Mouse (Mus musculus): Measurements from ENCODE around the gene Tssk2. TPM values are rescaled to one million over a fixed set of nuclear protein-coding genes. Genes with fewer than 3 reads are reported as not detected.

Tssk2 gene
- polyA plus RNA-seq, 1 experiment from 2014 or later = not detected

- H3K4me3 ChIP-seq = no peak overlapping the region
- peaks cover 26% of the 10 kb centered on the region for H3K27me3 ChIP-seq (ENCODE audit: insufficient read depth, poor library complexity, severe bottlenecking)
- H3K27ac ChIP-seq = no peak overlapping the region
- 75% methylated on average over 10 of the region's 10 CpGs for WGBS
- no peaks in the 10 kb centered on the region for H3K36me3 ChIP-seq
- no peak for DNase-seq (ENCODE audit: low spot score)
- no peaks in the 10 kb centered on the region for H3K9me3 ChIP-seq
- peaks cover 13% of the 10 kb centered on the region for H3K4me1 ChIP-seq
Observed at GRCm38 (mm10) chr16:17936776-17937175, 38.3 kb downstream of the Tssk2 start.

DNA sequence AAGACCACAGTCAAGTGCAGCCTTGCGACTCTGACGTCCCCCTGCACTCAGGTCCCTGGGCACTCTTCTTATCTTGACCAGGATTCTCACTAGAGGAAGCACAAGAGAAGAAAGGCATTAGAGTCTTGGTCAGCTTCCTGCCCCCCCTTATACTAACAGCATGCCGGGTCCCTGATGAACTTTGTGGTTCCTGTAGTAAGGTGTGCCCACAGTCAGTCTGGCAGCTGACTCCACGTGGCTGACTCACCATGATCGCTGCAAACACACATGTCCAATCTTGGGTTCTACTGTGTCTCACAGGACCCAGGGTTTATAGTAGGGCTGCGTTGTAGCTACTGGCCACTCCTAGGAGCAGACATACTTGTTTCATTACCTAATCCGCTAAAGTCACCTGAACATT, 39.8 kb downstream of the Tssk2 start:
- no peak overlapping the region for H3K27ac ChIP-seq
- H3K27me3 ChIP-seq (ENCODE audit: insufficient read depth, poor library complexity, severe bottlenecking) = peaks cover 26% of the 10 kb centered on the region

DNA sequence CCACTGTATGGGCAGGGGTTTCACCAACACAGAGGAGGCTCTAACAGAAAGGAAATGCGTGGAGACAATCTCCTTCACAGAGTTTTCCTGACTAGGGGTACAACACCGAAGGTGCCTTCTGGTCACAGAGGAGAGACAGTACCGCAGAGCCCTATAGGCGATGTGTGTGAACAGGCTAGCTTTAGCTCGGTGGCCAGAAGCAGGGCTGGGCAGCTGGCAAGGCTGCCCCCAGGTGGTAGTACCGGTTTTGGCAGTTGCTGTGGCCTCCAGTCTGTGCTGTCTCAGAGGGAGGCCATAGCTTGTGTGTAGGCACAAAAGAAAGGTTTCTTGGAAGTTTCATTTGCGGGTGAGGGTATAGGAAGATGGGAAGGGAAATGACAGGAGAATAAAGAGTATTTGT, 40.4 kb downstream of the Tssk2 start:
- Histone ChIP-seq H3K36me3 (no peaks in the 10 kb centered on the region), H3K4me1 (peaks cover 9% of the 10 kb centered on the region), H3K4me3 (no peak overlapping the region), H3K27me3 (ENCODE audit: insufficient read depth, poor library complexity, severe bottlenecking) (peaks cover 26% of the 10 kb centered on the region), H3K27ac (no peak overlapping the region; the same call in 1 of the 2 replicates), H3K9me3 (no peaks in the 10 kb centered on the region)
- 10% methylated on average over 7 of the region's 7 CpGs for WGBS
- peak; percentile 87 for DNase-seq (ENCODE audit: low spot score)

More for the DNA sequence above, 39.8 kb downstream of the Tssk2 start:
- H3K36me3 ChIP-seq = no peaks in the 10 kb centered on the region
- WGBS = 50% methylated on average over 7 of the region's 7 CpGs
- DNase-seq (ENCODE audit: low spot score) = no peak
- no peaks in the 10 kb centered on the region for H3K9me3 ChIP-seq
- H3K4me3 ChIP-seq = no peak overlapping the region
- H3K4me1 ChIP-seq = peaks cover 13% of the 10 kb centered on the region

GRCm38 (mm10) chr16:17939255-17939751, 40.9 kb downstream of the Tssk2 start:
- no peaks in the 10 kb centered on the region for H3K36me3 ChIP-seq

DNA sequence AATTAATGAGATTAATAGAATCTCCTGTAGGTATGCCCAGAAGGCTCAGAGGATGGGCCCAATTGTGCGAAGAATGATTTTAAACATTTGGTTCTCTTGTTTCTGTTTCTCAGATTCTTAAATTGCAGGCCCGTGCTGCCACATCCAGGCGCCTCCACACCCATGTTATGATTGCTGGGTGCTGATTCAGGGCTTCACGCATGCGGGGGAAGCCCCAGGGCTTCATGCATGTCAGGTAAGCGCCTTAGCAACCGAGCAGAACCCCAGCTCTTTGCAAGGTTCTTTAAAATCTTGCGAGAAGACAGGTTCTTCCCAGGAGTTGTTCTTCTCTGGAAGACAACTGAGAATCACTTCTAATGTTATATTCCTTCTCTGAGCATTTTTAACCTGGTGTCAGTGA, 45.0 kb downstream of the Tssk2 start:
- WGBS = 59% methylated on average over 8 of the region's 8 CpGs
- no peak overlapping the region for H3K4me3 ChIP-seq
- no peaks in the 10 kb centered on the region; the same call in 1 of the 2 replicates for H3K4me1 ChIP-seq
- no peak for DNase-seq (ENCODE audit: low spot score)
- H3K27me3 ChIP-seq (ENCODE audit: insufficient read depth, poor library complexity, severe bottlenecking) = peaks cover 4% of the 10 kb centered on the region; the same call in 1 of the 2 replicates
- no peaks in the 10 kb centered on the region for H3K36me3 ChIP-seq
- no peak overlapping the region for H3K27ac ChIP-seq
- no peaks in the 10 kb centered on the region for H3K9me3 ChIP-seq

More at GRCm38 (mm10) chr16:17939255-17939751, 40.9 kb downstream of the Tssk2 start:
- Histone ChIP-seq H3K4me3 (no peak overlapping the region), H3K4me1 (peaks cover 9% of the 10 kb centered on the region), H3K27ac (no peak overlapping the region; the same call in 1 of the 2 replicates), H3K9me3 (no peaks in the 10 kb centered on the region), H3K27me3 (ENCODE audit: insufficient read depth, poor library complexity, severe bottlenecking) (peaks cover 26% of the 10 kb centered on the region)
- 50% methylated on average over 9 of the region's 9 CpGs for WGBS
- no peak for DNase-seq (ENCODE audit: low spot score)

- no peak for DNase-seq (ENCODE audit: low spot score)
- Histone ChIP-seq H3K27me3 (ENCODE audit: insufficient read depth, poor library complexity, severe bottlenecking) (peaks cover 4% of the 10 kb centered on the region; the same call in 1 of the 2 replicates), H3K4me1 (no peaks in the 10 kb centered on the region), H3K27ac (no peak overlapping the region), H3K9me3 (no peaks in the 10 kb centered on the region), H3K4me3 (no peak overlapping the region), H3K36me3 (no peaks in the 10 kb centered on the region)
- WGBS = 54% methylated on average over 7 of the region's 7 CpGs
Observed at GRCm38 (mm10) chr16:17945081-17945831, 46.8 kb downstream of the Tssk2 start.

GRCm38 (mm10) chr16:17949421-17949877, 51.0 kb downstream of the Tssk2 start:
- no peak for DNase-seq (ENCODE audit: low spot score)
- no peak overlapping the region for H3K4me3 ChIP-seq
- no peak overlapping the region for H3K27ac ChIP-seq

More at GRCm38 (mm10) chr16:17949421-17949877, 51.0 kb downstream of the Tssk2 start:
- Histone ChIP-seq H3K4me1 (no peaks in the 10 kb centered on the region), H3K36me3 (no peaks in the 10 kb centered on the region), H3K27me3 (ENCODE audit: insufficient read depth, poor library complexity, severe bottlenecking) (peaks cover 4% of the 10 kb centered on the region; the same call in 1 of the 2 replicates), H3K9me3 (no peaks in the 10 kb centered on the region)
- 40% methylated on average over 2 of the region's 2 CpGs for WGBS

Other genes starting within 250 kb of the Tssk2 start
- 45.4 and 48.0 TPM in 2 replicates for gene Med15, start 165.7 kb upstream of the Tssk2 start, polyA plus RNA-seq (2016; fragmentation: Nextera tagmentation; extraction: Ambion mirVana)
- 47.2 and 55.4 TPM in 2 replicates for gene Klhl22, start 139.0 kb upstream of the Tssk2 start, polyA plus RNA-seq (2016; fragmentation: Nextera tagmentation; extraction: Ambion mirVana)
- 7.0 and 12.9 TPM in 2 replicates for gene Scarf2, start 101.4 kb upstream of the Tssk2 start, polyA plus RNA-seq (2016; fragmentation: Nextera tagmentation; extraction: Ambion mirVana)
- not detected in 2 replicates for gene B830017H08Rik, start 65.5 kb upstream of the Tssk2 start, polyA plus RNA-seq (2016; fragmentation: Nextera tagmentation; extraction: Ambion mirVana)
- gene Car15, start 60.3 kb upstream of the Tssk2 start, polyA plus RNA-seq (2016; fragmentation: Nextera tagmentation; extraction: Ambion mirVana) = 2.0 and 2.3 TPM in 2 replicates
- 0.22 and 0.25 TPM in 2 replicates for gene Gm20518, start 7.0 kb upstream of the Tssk2 start, polyA plus RNA-seq (2016; fragmentation: Nextera tagmentation; extraction: Ambion mirVana)
- not detected in 2 replicates for gene Tssk1, start 4.4 kb upstream of the Tssk2 start, polyA plus RNA-seq (2016; fragmentation: Nextera tagmentation; extraction: Ambion mirVana)
- gene Dgcr2, start 75 bp upstream of the Tssk2 start, polyA plus RNA-seq (2016; fragmentation: Nextera tagmentation; extraction: Ambion mirVana) = 63.7 and 69.6 TPM in 2 replicates
- gene Ess2, start 12.7 kb downstream of the Tssk2 start, polyA plus RNA-seq (2016; fragmentation: Nextera tagmentation; extraction: Ambion mirVana) = 39.7 and 39.9 TPM in 2 replicates
- 0.20 and 0.44 TPM in 2 replicates for gene Gsc2, start 16.4 kb downstream of the Tssk2 start, polyA plus RNA-seq (2016; fragmentation: Nextera tagmentation; extraction: Ambion mirVana)
- 46.6 and 73.7 TPM in 2 replicates for gene Slc25a1, start 29.6 kb downstream of the Tssk2 start, polyA plus RNA-seq (2016; fragmentation: Nextera tagmentation; extraction: Ambion mirVana)
- gene Vpreb2, start 81.8 kb downstream of the Tssk2 start, polyA plus RNA-seq (2016; fragmentation: Nextera tagmentation; extraction: Ambion mirVana) = not detected in 2 replicates
- 73.8 and 97.3 TPM in 2 replicates for gene Dgcr6, start 154.2 kb downstream of the Tssk2 start, polyA plus RNA-seq (2016; fragmentation: Nextera tagmentation; extraction: Ambion mirVana)
- gene Prodh, start 191.6 kb downstream of the Tssk2 start, polyA plus RNA-seq (2016; fragmentation: Nextera tagmentation; extraction: Ambion mirVana) = 14.2 and 16.0 TPM in 2 replicates
- gene Rtn4r, start 229.0 kb downstream of the Tssk2 start, polyA plus RNA-seq (2016; fragmentation: Nextera tagmentation; extraction: Ambion mirVana) = 0.31 and 0.79 TPM in 2 replicates

Measured in heart, embryonic 10.5 days (tissue).